ENCODE assay signal across 8 mouse cellular contexts in the genomic region with DNA sequence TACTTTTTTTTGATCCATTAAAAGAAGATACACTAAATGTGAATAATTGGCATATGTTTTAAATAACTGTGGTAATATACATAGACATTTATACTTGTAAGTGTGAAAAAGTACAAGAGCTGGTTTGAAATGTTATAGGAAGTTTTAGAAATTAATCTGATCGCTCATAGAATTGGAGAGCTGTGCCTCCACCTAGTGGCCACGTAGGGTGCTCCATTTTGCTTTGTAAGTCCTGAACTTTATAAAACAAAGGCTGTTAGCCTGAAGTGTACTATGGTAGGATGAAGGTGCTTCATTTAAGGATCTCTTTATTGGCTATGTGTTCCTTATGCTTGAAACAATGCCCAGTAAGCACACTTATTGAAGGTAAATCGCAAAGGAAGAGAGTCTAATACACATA.
DNase-seq lines count a peak whose midpoint lies in the region; ATAC-seq lines count a peak whose summit lies in the region.

No protein-coding gene starts in this region.

- peak; percentile 25 to 69 for DNase-seq in spleen, adult 18-20 months
- DNase-seq in spleen, adult 12 weeks (ENCODE audit: low spot score), result no peak
- DNase-seq in cerebellum, postnatal 10 days, result peak; percentile 75 to 77
- peak; percentile 51 for DNase-seq in gastrocnemius, postnatal 14 days
- DNase-seq in layer of hippocampus, postnatal 36 days, result peak; percentile 33 to 43
- peak; percentile 40 to 64 for DNase-seq in natural killer cell, adult 2 months (ENCODE audit: low spot score in 2 of 2)
- DNase-seq in yolk sac, embryonic 10.5 days (ENCODE audit: low spot score), result no peak

- ATAC-seq in activated CD4-positive, CD25-positive, alpha-beta regulatory T cell, adult 4 months, result peak; percentile 88

- intact Hi-C loops in gastrocnemius, postnatal 14 days (cut with DNase I; ENCODE audit: low total_unique reads), result loop anchor here (5.0 to 10.0 kb wide), 2 partner anchors 241 to 438 kb away; no protein-coding TSS in a partner anchor

Comparison
In these comparisons a context has a peak if more than half of its experiments do, and no peak if none do; other contexts are left out.
1. DNase-seq: peak in spleen, adult 18-20 months (2 of 2), cerebellum, postnatal 10 days (2 of 2), gastrocnemius, postnatal 14 days (single experiment), layer of hippocampus, postnatal 36 days (2 of 2) and natural killer cell, adult 2 months (2 of 2); none in spleen, adult 12 weeks (single experiment) and yolk sac, embryonic 10.5 days (single experiment).